Mouse (Mus musculus): ENCODE data around the gene Ube4a. TPM values are rescaled to one million over a fixed set of nuclear protein-coding genes. Genes with fewer than 3 reads are reported as not detected.

Ube4a gene
- total and polyA plus RNA-seq, 2 experiments from 2014 or later: 28.9 to 51.5 TPM

GRCm38 (mm10) chr9:44905620-44906019 lies 59.8 kb downstream of the Ube4a start:
- WGBS: 67% methylated on average over 4 of the region's 4 CpGs
- Histone ChIP-seq H3K36me3 (ENCODE audit: insufficient read depth) (peaks cover 4% of the 10 kb centered on the region; the same call in 1 of the 2 replicates), H3K27me3 (ENCODE audit: insufficient read depth, low read length) (no peaks in the 10 kb centered on the region), H3K27ac (ENCODE audit: low read depth, low read length) (no peak overlapping the region), H3K4me2 (ENCODE audit: low read depth) (no peak overlapping the region), H3K4me3 (ENCODE audit: low read depth, low read length) (no peak overlapping the region), H3K4me1 (ENCODE audit: insufficient read depth) (no peaks in the 10 kb centered on the region), H3K9me3 (ENCODE audit: low read length) (no peaks in the 10 kb centered on the region), H3K9ac (no peak overlapping the region)
- no peak for TF ChIP-seq CTCF (IDR thresholded peaks at IDR 0.05; ENCODE audit: low read depth)
- ATAC-seq (peak; percentile 34; the same call in 1 of the 2 replicates), DNase-seq (no peak)

- no peaks in the 10 kb centered on the region for H3K4me1 ChIP-seq (ENCODE audit: insufficient read depth)
- no peak overlapping the region for H3K27ac ChIP-seq (ENCODE audit: low read depth, low read length)
- no peaks in the 10 kb centered on the region for H3K27me3 ChIP-seq (ENCODE audit: insufficient read depth, low read length)
- no peak overlapping the region for H3K4me3 ChIP-seq (ENCODE audit: low read depth, low read length)
- H3K4me2 ChIP-seq (ENCODE audit: low read depth): no peak overlapping the region
- no peak overlapping the region for H3K9ac ChIP-seq
- H3K36me3 ChIP-seq (ENCODE audit: insufficient read depth): no peaks in the 10 kb centered on the region
- ATAC-seq (peak; percentile 10; the same call in 1 of the 2 replicates), DNase-seq (no peak)
- TF ChIP-seq CTCF (IDR thresholded peaks at IDR 0.05; ENCODE audit: low read depth): no peak
- WGBS: 59% methylated on average over 5 of the region's 5 CpGs
- no peaks in the 10 kb centered on the region for H3K9me3 ChIP-seq (ENCODE audit: low read length)
These were observed 60.4 kb downstream of the Ube4a start for GRCm38 (mm10) chr9:44904964-44905363.

GRCm38 (mm10) chr9:44903856-44904255 lies 61.5 kb downstream of the Ube4a start:
- Histone ChIP-seq H3K27me3 (ENCODE audit: insufficient read depth, low read length) (no peaks in the 10 kb centered on the region), H3K9ac (no peak overlapping the region), H3K4me2 (ENCODE audit: low read depth) (no peak overlapping the region), H3K4me3 (ENCODE audit: low read depth, low read length) (no peak overlapping the region), H3K36me3 (ENCODE audit: insufficient read depth) (no peaks in the 10 kb centered on the region), H3K4me1 (ENCODE audit: insufficient read depth) (no peaks in the 10 kb centered on the region), H3K9me3 (ENCODE audit: low read length) (no peaks in the 10 kb centered on the region), H3K27ac (ENCODE audit: low read depth, low read length) (no peak overlapping the region)
- WGBS: 83% methylated on average over 4 of the region's 4 CpGs
- TF ChIP-seq CTCF (IDR thresholded peaks at IDR 0.05; ENCODE audit: low read depth): no peak
- no peak for DNase-seq
- ATAC-seq: no peak

- no peaks in the 10 kb centered on the region for H3K27me3 ChIP-seq (ENCODE audit: insufficient read depth, low read length)
- TF ChIP-seq CTCF (IDR thresholded peaks at IDR 0.05; ENCODE audit: low read depth): 0 out of 2 replicates have a peak, but pooled peaks have one; percentile 32
- no peak for DNase-seq
- ATAC-seq: no peak
- no peaks in the 10 kb centered on the region for H3K36me3 ChIP-seq (ENCODE audit: insufficient read depth)
- H3K9me3 ChIP-seq (ENCODE audit: low read length): no peaks in the 10 kb centered on the region
- 74% methylated on average over 4 of the region's 4 CpGs for WGBS
- no peak overlapping the region for H3K4me2 ChIP-seq (ENCODE audit: low read depth)
- H3K9ac ChIP-seq: no peak overlapping the region
- H3K27ac ChIP-seq (ENCODE audit: low read depth, low read length): no peak overlapping the region
- H3K4me3 ChIP-seq (ENCODE audit: low read depth, low read length): no peak overlapping the region
- H3K4me1 ChIP-seq (ENCODE audit: insufficient read depth): no peaks in the 10 kb centered on the region
These were observed 65.0 kb downstream of the Ube4a start for GRCm38 (mm10) chr9:44900402-44900801.

- 85% methylated on average over 3 of the region's 3 CpGs for WGBS
- Histone ChIP-seq H3K27me3 (ENCODE audit: insufficient read depth, low read length) (no peaks in the 10 kb centered on the region), H3K4me1 (ENCODE audit: insufficient read depth) (no peaks in the 10 kb centered on the region), H3K9ac (no peak overlapping the region), H3K36me3 (ENCODE audit: insufficient read depth) (no peaks in the 10 kb centered on the region), H3K4me3 (ENCODE audit: low read depth, low read length) (no peak overlapping the region), H3K9me3 (ENCODE audit: low read length) (no peaks in the 10 kb centered on the region), H3K27ac (ENCODE audit: low read depth, low read length) (no peak overlapping the region), H3K4me2 (ENCODE audit: low read depth) (no peak overlapping the region)
- ATAC-seq: no peak
- TF ChIP-seq CTCF (IDR thresholded peaks at IDR 0.05; ENCODE audit: low read depth): no peak
- no peak for DNase-seq
These were observed 65.7 kb downstream of the Ube4a start for GRCm38 (mm10) chr9:44899716-44900115.

- 61% methylated on average over 4 of the region's 4 CpGs for WGBS
These were observed 68.4 kb downstream of the Ube4a start for GRCm38 (mm10) chr9:44897024-44897423.

GRCm38 (mm10) chr9:44892664-44893063 lies 72.7 kb downstream of the Ube4a start:
- H3K27ac ChIP-seq (ENCODE audit: low read depth, low read length): no peak overlapping the region
- H3K27me3 ChIP-seq (ENCODE audit: insufficient read depth, low read length): no peaks in the 10 kb centered on the region
- no peaks in the 10 kb centered on the region for H3K4me1 ChIP-seq (ENCODE audit: insufficient read depth)
- H3K9ac ChIP-seq: no peak overlapping the region
- TF ChIP-seq CTCF (IDR thresholded peaks at IDR 0.05; ENCODE audit: low read depth): no peak
- no peaks in the 10 kb centered on the region for H3K9me3 ChIP-seq (ENCODE audit: low read length)
- WGBS: 77% methylated on average over 3 of the region's 3 CpGs
- no peak for DNase-seq
- no peak for ATAC-seq
- H3K4me3 ChIP-seq (ENCODE audit: low read depth, low read length): no peak overlapping the region
- no peak overlapping the region for H3K4me2 ChIP-seq (ENCODE audit: low read depth)
- no peaks in the 10 kb centered on the region for H3K36me3 ChIP-seq (ENCODE audit: insufficient read depth)

More at GRCm38 (mm10) chr9:44897024-44897423, 68.4 kb downstream of the Ube4a start:
- no peak overlapping the region for H3K4me2 ChIP-seq (ENCODE audit: low read depth)
- H3K4me1 ChIP-seq (ENCODE audit: insufficient read depth): no peaks in the 10 kb centered on the region
- no peak overlapping the region for H3K9ac ChIP-seq
- no peaks in the 10 kb centered on the region for H3K36me3 ChIP-seq (ENCODE audit: insufficient read depth)
- no peak overlapping the region for H3K4me3 ChIP-seq (ENCODE audit: low read depth, low read length)
- ATAC-seq (no peak), DNase-seq (no peak)
- H3K27me3 ChIP-seq (ENCODE audit: insufficient read depth, low read length): no peaks in the 10 kb centered on the region
- H3K27ac ChIP-seq (ENCODE audit: low read depth, low read length): no peak overlapping the region
- no peaks in the 10 kb centered on the region for H3K9me3 ChIP-seq (ENCODE audit: low read length)
- peak; percentile 19; the same call in 1 of the 2 replicates for TF ChIP-seq CTCF (IDR thresholded peaks at IDR 0.05; ENCODE audit: low read depth)
